Mouse (Mus musculus) kidney, adult 2 months (tissue): ENCODE measurements around the gene Naf1. TPM values are rescaled to one million over a fixed set of nuclear protein-coding genes. Genes with fewer than 3 reads are reported as not detected.

Experiments
- DNase-seq: peaks from one replicate; pipeline ENCODE4 v3.0.0; 2021
- H3K27ac ChIP-seq: fragments of 200-500 bp; 2 replicates; pipeline ENCODE4 v1.5.1; 2012; ENCODE audit warnings: low read depth, low read length, control low read depth, inconsistent platforms; ENCODE audit not compliant: insufficient read depth
- H3K27me3 ChIP-seq: fragments of 200-500 bp; replicated peaks from 2 replicates; pipeline ENCODE4 v1.6.1; 2012; ENCODE audit warnings: mild to moderate bottlenecking, moderate library complexity, low read length, inconsistent platforms; ENCODE audit not compliant: control insufficient read depth, insufficient read depth
- H3K36me3 ChIP-seq: fragments of 200-500 bp; 2 replicates; pipeline ENCODE4 v1.6.1; 2012; ENCODE audit warnings: mild to moderate bottlenecking, moderate library complexity, low read length, inconsistent platforms; ENCODE audit not compliant: control insufficient read depth, insufficient read depth
- H3K4me1 ChIP-seq: fragments of 200-500 bp; 2 replicates; pipeline ENCODE4 v1.6.1; 2011; ENCODE audit warnings: low read length; ENCODE audit not compliant: control insufficient read depth, insufficient read depth
- H3K4me3 ChIP-seq: fragments of 200-500 bp; 2 replicates; pipeline ENCODE4 v1.5.1; 2011; ENCODE audit warnings: mild to moderate bottlenecking, low read depth, low read length, control low read depth; ENCODE audit not compliant: insufficient read depth
- CTCF ChIP-seq: fragments of 200-500 bp; conservative IDR thresholded peaks from 2 replicates; pipeline ENCODE4 v1.5.1; 2011; ENCODE audit warnings: low read depth, mild to moderate bottlenecking, control low read depth, low read length, moderate library complexity, mixed read lengths; ENCODE audit not compliant: insufficient read depth, insufficient read length
- POLR2A ChIP-seq: fragments of 200-500 bp; IDR thresholded peaks from one replicate; pipeline ENCODE4 v1.6.1; 2011; ENCODE audit warnings: low read depth, low read length, control low read depth
- WGBS: fragments of 180-500 bp; shearing (Covaris S2); methylation state at CpG from one replicate; pipeline ENCODE4 v1.1.7; 2018; 5-methylcytosine and 5-hydroxymethylcytosine counted together
- polyA plus RNA-seq: library from polyadenylated mRNA; depleted of rRNA; stranded (reverse); fragments of >200 nt; gene quantifications from 2 replicates; pipeline ENCODE4 v1.2.3, GENCODE M21; 2012; rRNA removed

Naf1 gene
- polyA plus RNA-seq, result 4.9 TPM in 2 replicates

GRCm38 (mm10) chr8:66860023-66860422 lies at the start of gene Naf1:
Gene Naf1 (plus strand): TSS chr8:66860217.
- TF ChIP-seq CTCF (no peak), POLR2A (no peak)
- H3K4me1 ChIP-seq, result peaks cover 17% of the 10 kb centered on the region
- no peaks in the 10 kb centered on the region for H3K27me3 ChIP-seq
- peak within 1 kb of the TSS; percentile 85 for H3K4me3 ChIP-seq
- DNase-seq, result peak; percentile 97
- WGBS, result under 1% methylated on average over 37 of the region's 37 CpGs
- H3K36me3 ChIP-seq, result no peaks in the 10 kb centered on the region
- H3K27ac ChIP-seq, result peak within 1 kb of the TSS; percentile 5; the same call in 1 of the 2 replicates

GRCm38 (mm10) chr8:66860921-66861588 lies 1.0 kb downstream of the Naf1 start:
- Histone ChIP-seq H3K4me3 (peak overlapping the region; percentile 64), H3K27ac (peak overlapping the region; percentile 5; the same call in 1 of the 2 replicates), H3K36me3 (no peaks in the 10 kb centered on the region), H3K27me3 (no peaks in the 10 kb centered on the region), H3K4me1 (peaks cover 19% of the 10 kb centered on the region)
- no peak for TF ChIP-seq POLR2A
- no peak for TF ChIP-seq CTCF
- WGBS, result 3% methylated on average over 46 of the region's 46 CpGs
- DNase-seq, result peak; percentile 36

GRCm38 (mm10) chr8:66861589-66862500 lies 1.8 kb downstream of the Naf1 start:
- peak overlapping the region; percentile 47 for H3K27ac ChIP-seq
- H3K27me3 ChIP-seq, result no peaks in the 10 kb centered on the region
- 77% methylated on average over 5 of the region's 5 CpGs for WGBS
- peaks cover 19% of the 10 kb centered on the region for H3K4me1 ChIP-seq
- no peaks in the 10 kb centered on the region for H3K36me3 ChIP-seq
- DNase-seq, result no peak
- peak overlapping the region; percentile 64 for H3K4me3 ChIP-seq
- TF ChIP-seq POLR2A (no peak), CTCF (no peak)

- WGBS, result 60% methylated on average over 3 of the region's 3 CpGs
- Histone ChIP-seq H3K36me3 (no peaks in the 10 kb centered on the region), H3K4me1 (peaks cover 19% of the 10 kb centered on the region), H3K27ac (no peak overlapping the region; the same call in 1 of the 2 replicates), H3K4me3 (no peak overlapping the region), H3K27me3 (no peaks in the 10 kb centered on the region)
- DNase-seq, result peak; percentile 70
- TF ChIP-seq CTCF (no peak), POLR2A (no peak)
Measured at GRCm38 (mm10) chr8:66863761-66864160, 3.7 kb downstream of the Naf1 start.

GRCm38 (mm10) chr8:66865120-66865519 lies 5.1 kb downstream of the Naf1 start:
- no peaks in the 10 kb centered on the region for H3K36me3 ChIP-seq
- H3K27me3 ChIP-seq, result no peaks in the 10 kb centered on the region
- TF ChIP-seq POLR2A, result no peak
- TF ChIP-seq CTCF, result no peak
- DNase-seq, result no peak
- H3K4me1 ChIP-seq, result peaks cover 19% of the 10 kb centered on the region
- no peak overlapping the region for H3K4me3 ChIP-seq
- 66% methylated on average over 1 of the region's 1 CpGs for WGBS
- no peak overlapping the region for H3K27ac ChIP-seq

GRCm38 (mm10) chr8:66867679-66868078 lies 7.7 kb downstream of the Naf1 start:
- H3K4me3 ChIP-seq, result no peak overlapping the region
- no peak overlapping the region for H3K27ac ChIP-seq
- no peaks in the 10 kb centered on the region for H3K27me3 ChIP-seq
- peaks cover 13% of the 10 kb centered on the region for H3K4me1 ChIP-seq
- H3K36me3 ChIP-seq, result no peaks in the 10 kb centered on the region
- WGBS, result 64% methylated on average over 3 of the region's 3 CpGs
- DNase-seq, result no peak
- no peak for TF ChIP-seq POLR2A

GRCm38 (mm10) chr8:66869211-66869932 lies 9.4 kb downstream of the Naf1 start:
- no peak for DNase-seq
- 34% methylated on average over 1 of the region's 1 CpGs for WGBS
- Histone ChIP-seq H3K27me3 (no peaks in the 10 kb centered on the region), H3K36me3 (no peaks in the 10 kb centered on the region), H3K4me3 (no peak overlapping the region), H3K4me1 (peaks cover 4% of the 10 kb centered on the region; the same call in 1 of the 2 replicates), H3K27ac (no peak overlapping the region)
- no peak for TF ChIP-seq CTCF
- TF ChIP-seq POLR2A, result no peak
